Mouse (Mus musculus) liver, embryonic 18 days (tissue): ENCODE measurements around the gene Bag6. TPM values are rescaled to one million over a fixed set of nuclear protein-coding genes. Genes with fewer than 3 reads are reported as not detected.

Source experiments
- polyA plus RNA-seq: library from polyadenylated mRNA; depleted of rRNA; stranded (reverse); fragments of >200 nt; gene quantifications from 2 replicates; pipeline ENCODE4 v1.2.3, GENCODE M21; 2012; rRNA removed

The Bag6 gene
- polyA plus RNA-seq, 1 experiment: 37.8 TPM

Other genes with a start within 250 kb of the Bag6 start
- gene C2, start 236.9 kb upstream of the Bag6 start, polyA plus RNA-seq: 36.4 and 36.8 TPM in 2 replicates
- gene Ehmt2, start 236.7 kb upstream of the Bag6 start, polyA plus RNA-seq: 30.4 and 37.6 TPM in 2 replicates
- 3.8 and 5.8 TPM in 2 replicates for gene Slc44a4, start 220.7 kb upstream of the Bag6 start, polyA plus RNA-seq
- 21.1 and 21.2 TPM in 2 replicates for gene Neu1, start 203.9 kb upstream of the Bag6 start, polyA plus RNA-seq
- gene Hspa1b, start 175.9 kb upstream of the Bag6 start, polyA plus RNA-seq: 3.1 and 3.3 TPM in 2 replicates
- gene Gm20481, start 165.3 kb upstream of the Bag6 start, polyA plus RNA-seq: not detected in 2 replicates
- gene Hspa1a, start 163.0 kb upstream of the Bag6 start, polyA plus RNA-seq: 1.9 and 2.5 TPM in 2 replicates
- 0.06 and 0.07 TPM in 2 replicates for gene Hspa1l, start 162.5 kb upstream of the Bag6 start, polyA plus RNA-seq
- gene Lsm2, start 153.3 kb upstream of the Bag6 start, polyA plus RNA-seq: 64.3 and 69.6 TPM in 2 replicates
- gene Vars, start 134.2 kb upstream of the Bag6 start, polyA plus RNA-seq: 42.1 and 47.2 TPM in 2 replicates
- 0.17 and 0.23 TPM in 2 replicates for gene Vwa7, start 118.6 kb upstream of the Bag6 start, polyA plus RNA-seq
- 4.3 and 5.0 TPM in 2 replicates for gene Sapcd1, start 107.2 kb upstream of the Bag6 start, polyA plus RNA-seq
- 7.7 and 8.5 TPM in 2 replicates for gene Msh5, start 88.4 kb upstream of the Bag6 start, polyA plus RNA-seq
- 88.4 and 92.7 TPM in 2 replicates for gene Clic1, start 85.2 kb upstream of the Bag6 start, polyA plus RNA-seq
- gene Ddah2, start 76.1 kb upstream of the Bag6 start, polyA plus RNA-seq: 13.9 and 14.9 TPM in 2 replicates
- gene Ly6g6c, start 69.8 kb upstream of the Bag6 start, polyA plus RNA-seq: 0.06 TPM in 1 of 2 replicates, not detected in the other
- gene Mpig6b, start 69.0 kb upstream of the Bag6 start, polyA plus RNA-seq: 1.5 and 1.9 TPM in 2 replicates
- gene Ly6g6e, start 58.3 kb upstream of the Bag6 start, polyA plus RNA-seq: 0.28 and 0.30 TPM in 2 replicates
- gene Ly6g6d, start 57.1 kb upstream of the Bag6 start, polyA plus RNA-seq: 0.71 and 0.79 TPM in 2 replicates
- 4.7 and 4.8 TPM in 2 replicates for gene Ly6g6f, start 49.6 kb upstream of the Bag6 start, polyA plus RNA-seq
- gene Abhd16a, start 45.9 kb upstream of the Bag6 start, polyA plus RNA-seq: 32.1 and 32.4 TPM in 2 replicates
- not detected in 2 replicates for gene Ly6g5c, start 26.9 kb upstream of the Bag6 start, polyA plus RNA-seq
- 0.46 and 0.64 TPM in 2 replicates for gene Ly6g5b, start 19.8 kb upstream of the Bag6 start, polyA plus RNA-seq
- gene Gpank1, start 13.7 kb upstream of the Bag6 start, polyA plus RNA-seq: 8.0 and 8.7 TPM in 2 replicates
- 84.1 and 85.2 TPM in 2 replicates for gene Csnk2b, start 13.1 kb upstream of the Bag6 start, polyA plus RNA-seq
- gene D17H6S53E, start 8.8 kb upstream of the Bag6 start, polyA plus RNA-seq: 1.8 and 2.0 TPM in 2 replicates
- 464 and 524 TPM in 2 replicates for gene Apom, start 3.1 kb upstream of the Bag6 start, polyA plus RNA-seq
- gene Prrc2a, start 29.7 kb downstream of the Bag6 start, polyA plus RNA-seq: 42.6 and 57.5 TPM in 2 replicates
- 10.5 and 12.9 TPM in 2 replicates for gene Aif1, start 40.9 kb downstream of the Bag6 start, polyA plus RNA-seq
- 69.9 and 71.0 TPM in 2 replicates for gene Lst1, start 53.3 kb downstream of the Bag6 start, polyA plus RNA-seq
- 5.2 and 5.9 TPM in 2 replicates for gene Ltb, start 59.3 kb downstream of the Bag6 start, polyA plus RNA-seq
- gene Tnf, start 66.8 kb downstream of the Bag6 start, polyA plus RNA-seq: 1.4 TPM in 2 replicates
- 0.06 TPM in 1 of 2 replicates, not detected in the other for gene Lta, start 70.2 kb downstream of the Bag6 start, polyA plus RNA-seq
- 0.08 and 0.26 TPM in 2 replicates for gene Gm16181, start 85.7 kb downstream of the Bag6 start, polyA plus RNA-seq
- 2.0 and 2.3 TPM in 2 replicates for gene Atp6v1g2, start 98.5 kb downstream of the Bag6 start, polyA plus RNA-seq
- gene Nfkbil1, start 100.6 kb downstream of the Bag6 start, polyA plus RNA-seq: 5.1 and 5.4 TPM in 2 replicates
- gene Ddx39b, start 106.6 kb downstream of the Bag6 start, polyA plus RNA-seq: 170 and 199 TPM in 2 replicates
- gene H2-D1, start 127.6 kb downstream of the Bag6 start, polyA plus RNA-seq: 108 and 132 TPM in 2 replicates
- gene H2-Q1, start 185.2 kb downstream of the Bag6 start, polyA plus RNA-seq: 0.06 TPM in 2 replicates
- 2.3 and 3.8 TPM in 2 replicates for gene H2-Q2, start 207.1 kb downstream of the Bag6 start, polyA plus RNA-seq
- gene H2-Q4, start 244.4 kb downstream of the Bag6 start, polyA plus RNA-seq: 18.2 and 23.7 TPM in 2 replicates